Mouse (Mus musculus) cerebellum, adult 2 months (tissue): ENCODE results near the gene Vsig10.

Source experiments
- CTCF ChIP-seq: fragments of 200-500 bp; IDR thresholded peaks from 2 replicates; pipeline ENCODE4 v1.5.1; 2011; ENCODE audit warnings: low read depth, mild to moderate bottlenecking, control low read depth, low read length, moderate library complexity, borderline replicate concordance; ENCODE audit not compliant: insufficient read depth
- POLR2A ChIP-seq: fragments of 200-500 bp; IDR thresholded peaks from 2 replicates; pipeline ENCODE4 v1.6.1; 2011; ENCODE audit warnings: low read length, control low read depth, borderline replicate concordance; ENCODE audit not compliant: insufficient read depth

- TF ChIP-seq CTCF, result no peak
- TF ChIP-seq POLR2A, result no peak
Observed at GRCm38 (mm10) chr5:117358248-117358630, 39.4 kb downstream of the Vsig10 start.
